Mouse (Mus musculus) lung, adult 2 months (tissue): ENCODE measurements around the gene 4930430F08Rik.

ENCODE experiments used
- CTCF ChIP-seq: fragments of 200-500 bp; IDR thresholded peaks from 2 replicates; pipeline ENCODE4 v1.5.1; 2011; ENCODE audit warnings: mild to moderate bottlenecking, low read length, control low read depth; ENCODE audit not compliant: insufficient read depth
- POLR2A ChIP-seq: fragments of 200-500 bp; IDR thresholded peaks from 2 replicates; pipeline ENCODE4 v1.6.1; 2011; ENCODE audit warnings: low read depth, mild to moderate bottlenecking, control low read depth, low read length, borderline replicate concordance; ENCODE audit errors: extremely low read depth

DNA sequence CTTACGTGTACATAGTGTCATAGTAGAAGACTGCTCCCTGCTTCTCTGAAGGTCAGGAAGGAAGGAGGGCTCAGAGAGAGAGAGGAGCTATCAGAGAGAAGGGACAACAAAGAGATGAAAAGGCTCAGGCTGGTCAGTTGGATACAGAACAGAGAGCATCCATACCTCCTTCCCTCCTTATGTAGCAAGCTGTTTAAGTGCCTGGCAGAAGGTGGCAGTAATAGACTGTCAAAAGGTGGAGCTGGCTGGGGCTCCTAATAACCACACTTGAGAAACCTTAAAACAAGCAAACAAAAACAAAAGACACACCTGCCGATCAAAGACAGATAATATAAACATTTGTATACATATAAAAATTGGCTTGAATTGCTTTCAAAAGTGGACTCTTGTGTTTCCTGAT, 14.0 kb upstream of the 4930430F08Rik start:
- TF ChIP-seq CTCF (no peak), POLR2A (no peak)
